Mouse (Mus musculus) frontal cortex, postnatal 36 days (tissue): Measurements from ENCODE around the gene 1700020A23Rik.

Experiments used
- DNase-seq, 2 experiments: peaks; one replicate each; pipeline ENCODE4 v3.0.0; 2022; ENCODE audit warnings: low spot score in 2 of 2

Gene 1700020A23Rik

DNA sequence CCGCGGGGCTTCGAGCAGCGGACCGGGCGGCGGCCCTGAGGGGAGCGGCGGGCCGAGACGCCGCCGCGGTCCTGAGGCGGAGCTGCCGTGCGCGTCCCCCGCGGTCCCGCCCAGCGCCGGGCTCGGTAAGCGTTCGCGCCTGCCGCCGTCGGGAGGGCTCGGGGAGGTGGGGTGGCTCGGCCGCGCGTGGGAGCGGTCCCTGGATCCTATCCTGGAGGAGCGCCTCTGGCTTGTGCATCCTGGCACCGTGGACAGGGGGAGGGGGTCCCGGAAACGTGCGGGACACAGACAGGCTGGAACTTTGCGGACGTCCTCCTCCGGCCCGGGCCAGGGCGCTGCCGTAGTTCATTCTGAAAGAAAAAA lies 45.4 kb downstream of the 1700020A23Rik start:
- DNase-seq, result peak; percentile 72 to 76

DNA sequence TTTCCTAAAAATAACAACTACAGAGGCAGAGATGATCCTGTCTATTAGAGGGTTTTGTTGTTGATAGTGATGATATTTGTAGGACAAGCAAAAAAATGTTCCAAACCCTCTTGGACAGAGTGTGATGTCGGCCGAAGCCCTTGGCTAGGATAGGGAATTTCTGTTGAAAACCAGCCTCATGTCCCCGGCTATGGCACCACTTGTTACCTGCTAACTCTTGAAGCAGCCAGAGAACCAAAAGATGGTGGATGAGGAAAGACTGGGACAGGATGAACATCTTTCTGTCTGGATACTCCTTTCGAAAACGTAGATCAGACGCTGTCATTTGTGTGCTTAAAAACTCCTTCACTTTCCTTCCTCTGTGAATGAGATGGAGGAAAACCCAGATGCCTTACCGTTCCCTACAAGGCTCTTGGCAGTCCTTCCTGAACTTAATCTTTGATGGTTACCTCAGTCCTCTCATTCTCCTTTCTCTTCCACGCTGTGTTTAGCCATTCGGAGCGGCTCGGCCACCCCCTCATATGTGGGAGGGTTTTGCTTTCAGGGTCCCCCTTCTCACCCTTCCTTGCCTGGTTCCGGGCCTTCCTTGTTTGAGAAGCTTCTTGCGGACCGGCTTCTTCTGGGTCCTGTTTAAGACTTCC lies 46.1 kb downstream of the 1700020A23Rik start:
- peak in 1 of 2 experiments; percentile 23 for DNase-seq

DNA sequence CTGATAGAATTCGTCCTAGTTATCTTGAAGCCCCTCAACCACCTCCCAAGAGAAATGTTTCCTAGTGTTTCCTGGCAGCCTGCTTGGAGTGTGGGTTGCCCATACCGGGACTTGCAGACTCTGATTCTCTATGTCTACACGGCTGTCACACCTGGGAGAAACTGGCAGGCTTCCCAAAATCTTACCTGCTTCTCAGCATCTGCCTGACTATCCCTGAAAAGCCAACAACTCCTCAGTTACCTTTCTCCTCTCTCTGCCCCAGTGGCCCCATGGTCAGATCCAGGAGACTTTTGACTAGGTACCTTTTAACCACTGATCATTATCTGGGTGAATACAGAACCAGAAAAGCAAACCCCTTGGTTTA lies 46.6 kb downstream of the 1700020A23Rik start:
- no peak for DNase-seq

GRCm38 (mm10) chr2:130452266-130452665 lies 47.2 kb downstream of the 1700020A23Rik start:
- DNase-seq, result no peak

- peak in 1 of 2 experiments; percentile 37 for DNase-seq
Observed at GRCm38 (mm10) chr2:130453421-130453820, 48.4 kb downstream of the 1700020A23Rik start.

- DNase-seq, result peak in 1 of 2 experiments; percentile 49
Observed at GRCm38 (mm10) chr2:130454748-130455370, 49.8 kb downstream of the 1700020A23Rik start.
